Mouse (Mus musculus) liver, embryonic 14.5 days (tissue): ENCODE results near the gene Mroh3. TPM values are rescaled to one million over a fixed set of nuclear protein-coding genes. Genes with fewer than 3 reads are reported as not detected.
A peak's percentile ranks its signal among the peaks of the same experiment; 100 is the strongest.

ENCODE experiments used
- ATAC-seq: fragments of 200-750 bp; cut with Nextera tagmentation; 2 replicates; pipeline ENCODE4 v1.8.0; 2017; ENCODE audit warnings: moderate number of reproducible peaks, mild to moderate bottlenecking, moderate library complexity; ENCODE audit not compliant: insufficient read depth
- DNase-seq, 3 experiments: peaks; one replicate each; pipeline ENCODE4 v3.0.0-alpha.2; 2012 to 2013; ENCODE audit warnings: low read depth in 3 of 3, low spot score in 3 of 3
- H3K27ac ChIP-seq: fragments of 300-500 bp; sonication (generic); 2 replicates; pipeline ENCODE4 v1.5.1; 2014; ENCODE audit warnings: moderate library complexity, mild to moderate bottlenecking, control low read depth, inconsistent platforms
- H3K27me3 ChIP-seq: fragments of 300-500 bp; sonication (generic); 2 replicates; pipeline ENCODE4 v1.6.1; 2014; ENCODE audit warnings: mild to moderate bottlenecking, low read length, moderate library complexity; ENCODE audit not compliant: control insufficient read depth, insufficient read depth
- H3K36me3 ChIP-seq: fragments of 300-500 bp; sonication (generic); replicated peaks from 2 replicates; pipeline ENCODE4 v1.6.1; 2014; ENCODE audit warnings: low read depth; ENCODE audit not compliant: control insufficient read depth, insufficient read depth
- H3K4me1 ChIP-seq, 2 experiments: fragments of 200-500 bp in 1 of 2; fragments of 300-500 bp in 1 of 2; sonication (generic) in 1 of 2; replicated peaks; 2 replicates each; pipeline ENCODE4 v1.6.1; 2012 to 2014; ENCODE audit warnings: antibody characterized with exemption in 1 of 2, inconsistent platforms in 1 of 2, low read length in 1 of 2; ENCODE audit not compliant: control insufficient read depth in 2 of 2, insufficient read depth in 2 of 2
- H3K4me2 ChIP-seq: fragments of 300-500 bp; sonication (generic); 2 replicates; pipeline ENCODE4 v1.6.1; 2014; ENCODE audit warnings: low read depth, mild to moderate bottlenecking, control low read depth, moderate library complexity
- H3K4me3 ChIP-seq, 2 experiments: fragments of 200-500 bp in 1 of 2; fragments of 300-500 bp in 1 of 2; sonication (generic) in 1 of 2; 2 replicates each; pipeline ENCODE4 v1.5.1; 2012 to 2014; ENCODE audit warnings: low read depth in 2 of 2, low read length in 2 of 2, mild to moderate bottlenecking in 2 of 2, control low read depth in 1 of 2, inconsistent platforms in 1 of 2, moderate library complexity in 1 of 2; ENCODE audit not compliant: insufficient read depth in 1 of 2
- H3K9ac ChIP-seq: fragments of 300-500 bp; sonication (generic); replicated peaks from 2 replicates; pipeline ENCODE4 v1.6.1; 2014; ENCODE audit warnings: mild to moderate bottlenecking, control low read depth, moderate library complexity
- H3K9me3 ChIP-seq: fragments of 300-500 bp; sonication (generic); 2 replicates; pipeline ENCODE4 v1.6.1; 2016; ENCODE audit warnings: low read length, mixed read lengths; ENCODE audit not compliant: control insufficient read depth
- CTCF ChIP-seq: IDR thresholded peaks from 2 replicates; pipeline ENCODE4 v1.5.1; 2016; ENCODE audit warnings: antibody characterized with exemption, low read depth, control low read depth
- EP300 ChIP-seq: IDR thresholded peaks from 2 replicates; pipeline ENCODE4 v1.6.1; 2016; ENCODE audit warnings: antibody characterized with exemption, low read depth
- WGBS: fragments of 180-500 bp; shearing (Covaris S2); extraction: QIAGEN DNeasy Blood & Tissue Kit; methylation state at CpG from one replicate; pipeline ENCODE4 v1.1.7; 2014; ENCODE audit not compliant: insufficient replicate concordance; 5-methylcytosine and 5-hydroxymethylcytosine counted together
- polyA plus RNA-seq, 2 experiments: library from polyadenylated mRNA; depleted of rRNA in 1 of 2; stranded (reverse) in 1 of 2; unstranded in 1 of 2; fragments of >200 nt; fragmentation: Nextera tagmentation in 1 of 2; extraction: Ambion mirVana in 1 of 2; gene quantifications; 2 replicates each; pipeline versions ENCODE4 v1.2.1 to v1.2.3; 2012 to 2014

The Mroh3 gene
- polyA plus RNA-seq, 2 experiments, result 0.15 TPM; not detected in 1

DNA sequence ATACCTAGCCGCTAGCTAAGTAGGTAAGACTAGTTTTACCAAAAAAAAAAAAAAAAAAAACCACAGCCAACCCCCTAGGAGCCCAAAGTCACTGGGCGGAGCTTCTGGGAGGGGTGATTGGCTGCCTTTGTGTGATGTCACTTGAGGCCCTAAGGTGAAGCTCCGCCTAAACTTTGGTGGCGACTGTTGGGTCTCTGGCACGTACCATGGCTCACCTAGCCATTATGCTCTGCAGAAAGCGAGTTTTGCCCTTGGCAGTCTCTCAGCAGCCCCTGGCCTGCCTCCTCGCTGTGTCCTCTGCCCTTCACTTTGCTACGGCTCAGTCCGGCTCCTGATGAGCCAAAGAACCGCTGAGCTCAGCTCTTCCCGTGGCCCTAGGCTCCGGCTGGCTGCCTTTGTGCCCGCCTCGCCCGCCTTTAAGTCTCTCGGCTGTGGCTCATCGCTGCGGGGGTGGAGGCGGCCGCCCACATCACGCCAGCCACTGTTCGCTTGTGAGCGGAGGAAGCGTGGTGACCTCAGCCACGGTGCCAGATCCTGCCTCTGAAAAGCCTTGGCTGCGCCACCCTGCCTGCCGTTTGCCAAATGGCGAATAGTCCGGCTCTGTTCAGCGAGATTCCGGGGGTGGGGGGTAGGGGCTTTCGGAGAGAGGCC lies 72.5 kb downstream of the Mroh3 start:
- peak; percentile 90 for ATAC-seq

DNA sequence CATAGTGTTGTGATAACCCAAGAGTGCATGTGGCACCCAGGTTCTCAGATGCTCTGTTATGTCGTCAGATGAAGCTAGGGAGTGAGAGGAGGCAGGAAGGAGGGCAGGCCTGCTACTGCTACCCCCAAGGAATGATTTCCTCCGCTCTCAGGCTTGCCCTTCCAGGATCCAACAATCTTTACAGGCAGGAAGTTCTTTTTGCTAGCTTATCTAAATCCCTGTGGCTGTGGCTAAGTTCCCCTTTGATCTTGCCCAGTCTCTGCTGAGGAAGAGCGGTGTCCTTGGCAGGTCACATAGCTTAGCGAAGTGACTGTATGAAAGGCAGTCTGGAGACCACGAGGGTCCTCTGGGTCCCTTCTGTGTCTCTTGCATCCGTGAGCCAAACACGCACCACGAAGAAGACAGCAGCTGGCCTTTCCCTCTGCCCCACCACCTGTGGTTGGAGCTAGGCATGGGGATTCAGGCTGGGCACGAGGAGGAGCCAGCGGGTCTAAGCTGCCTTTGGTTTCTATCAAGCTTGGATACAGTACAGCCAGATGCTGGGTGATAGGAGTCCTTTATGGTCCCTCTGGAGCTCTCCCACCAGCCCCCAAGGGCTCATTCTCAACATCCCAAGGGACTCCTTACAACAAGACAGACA lies 74.3 kb downstream of the Mroh3 start:
- no peak for DNase-seq
- H3K9ac ChIP-seq, result no peak overlapping the region

More for the DNA sequence above, 72.5 kb downstream of the Mroh3 start:
- peak; percentile 79 to 95 (median 83) for DNase-seq
- TF ChIP-seq EP300 (no peak), CTCF (0 out of 2 replicates have a peak, but pooled peaks have one; percentile 2)
- Histone ChIP-seq H3K27me3 (no peaks in the 10 kb centered on the region), H3K36me3 (no peaks in the 10 kb centered on the region), H3K4me1 (peaks cover 30 to 58% of the 10 kb centered on the region in 2 experiments), H3K4me3 (peak overlapping the region; percentile 70 to 73), H3K4me2 (peak overlapping the region; percentile 88), H3K27ac (peak overlapping the region; percentile 85), H3K9ac (peak overlapping the region; percentile 91), H3K9me3 (no peaks in the 10 kb centered on the region)
- WGBS, result under 1% methylated on average over 32 of the region's 32 CpGs

DNA sequence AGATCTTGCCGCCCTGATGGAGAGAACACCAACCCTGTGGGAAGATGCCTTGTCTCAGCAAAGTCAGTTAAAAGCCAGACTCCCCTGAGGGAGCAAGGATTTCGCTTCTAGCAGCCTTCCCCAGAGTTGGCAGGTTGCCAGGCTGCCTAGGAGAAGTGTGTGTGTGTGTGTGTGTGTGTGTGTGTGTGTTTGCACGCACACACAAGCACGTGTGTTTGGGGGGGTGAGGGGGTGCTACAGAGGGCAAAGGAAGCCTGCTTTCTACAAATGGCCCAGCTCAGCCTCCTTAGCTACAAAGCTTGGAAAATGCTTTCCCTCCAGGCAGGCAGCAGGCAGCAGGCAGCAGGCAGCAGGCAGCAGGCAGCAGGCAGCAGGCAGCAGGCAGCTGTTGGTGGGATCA lies 75.1 kb downstream of the Mroh3 start:
- H3K4me1 ChIP-seq, result peaks cover 37 to 77% of the 10 kb centered on the region in 2 experiments
- H3K36me3 ChIP-seq, result no peaks in the 10 kb centered on the region
- DNase-seq (no peak), ATAC-seq (no peak)
- H3K9me3 ChIP-seq, result no peaks in the 10 kb centered on the region
- no peak overlapping the region for H3K27ac ChIP-seq
- no peak for TF ChIP-seq CTCF
- no peak for TF ChIP-seq EP300
- no peak overlapping the region for H3K9ac ChIP-seq
- no peak overlapping the region for H3K4me3 ChIP-seq
- H3K27me3 ChIP-seq, result no peaks in the 10 kb centered on the region
- H3K4me2 ChIP-seq, result no peak overlapping the region
- WGBS, result 14% methylated on average over 4 of the region's 4 CpGs

More for the DNA sequence above, 74.3 kb downstream of the Mroh3 start:
- Histone ChIP-seq H3K9me3 (no peaks in the 10 kb centered on the region), H3K4me3 (no peak overlapping the region), H3K4me2 (no peak overlapping the region), H3K27ac (no peak overlapping the region), H3K27me3 (no peaks in the 10 kb centered on the region), H3K36me3 (no peaks in the 10 kb centered on the region), H3K4me1 (peaks cover 37 to 74% of the 10 kb centered on the region in 2 experiments)
- TF ChIP-seq CTCF (no peak), EP300 (no peak)
- ATAC-seq, result no peak
- 32% methylated on average over 10 of the region's 10 CpGs for WGBS

DNA sequence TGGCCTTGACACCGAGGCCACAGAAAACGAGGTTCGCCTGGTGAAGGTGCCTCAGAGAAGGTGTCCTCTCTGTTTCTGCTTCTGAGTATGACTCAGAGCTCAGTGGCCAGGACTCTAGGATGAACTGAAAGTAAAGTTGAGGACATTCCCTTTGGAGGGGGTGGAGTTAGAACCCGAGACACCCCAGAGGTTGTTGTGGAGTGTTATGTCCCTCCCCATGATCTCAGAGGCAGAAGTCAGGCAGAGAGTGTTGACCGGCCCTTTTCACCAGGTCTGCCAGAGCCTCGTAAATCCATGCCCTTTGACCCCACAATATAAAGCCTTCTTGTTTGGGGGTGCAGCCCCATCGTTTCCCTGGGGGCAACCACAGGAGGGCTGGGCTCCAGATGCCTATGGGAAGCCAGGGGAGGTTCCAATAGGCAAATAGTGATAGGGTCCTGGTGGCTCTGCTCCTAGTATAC lies 75.5 kb downstream of the Mroh3 start:
- Histone ChIP-seq H3K36me3 (no peaks in the 10 kb centered on the region), H3K4me2 (peak overlapping the region; percentile 14; the same call in 1 of the 2 replicates), H3K27ac (no peak overlapping the region), H3K4me3 (no peak overlapping the region), H3K4me1 (peaks cover 38 to 77% of the 10 kb centered on the region in 2 experiments), H3K9me3 (no peaks in the 10 kb centered on the region), H3K9ac (no peak overlapping the region), H3K27me3 (no peaks in the 10 kb centered on the region)
- DNase-seq, result no peak
- TF ChIP-seq EP300, result no peak
- no peak for TF ChIP-seq CTCF
- ATAC-seq, result no peak
- 54% methylated on average over 7 of the region's 7 CpGs for WGBS

DNA sequence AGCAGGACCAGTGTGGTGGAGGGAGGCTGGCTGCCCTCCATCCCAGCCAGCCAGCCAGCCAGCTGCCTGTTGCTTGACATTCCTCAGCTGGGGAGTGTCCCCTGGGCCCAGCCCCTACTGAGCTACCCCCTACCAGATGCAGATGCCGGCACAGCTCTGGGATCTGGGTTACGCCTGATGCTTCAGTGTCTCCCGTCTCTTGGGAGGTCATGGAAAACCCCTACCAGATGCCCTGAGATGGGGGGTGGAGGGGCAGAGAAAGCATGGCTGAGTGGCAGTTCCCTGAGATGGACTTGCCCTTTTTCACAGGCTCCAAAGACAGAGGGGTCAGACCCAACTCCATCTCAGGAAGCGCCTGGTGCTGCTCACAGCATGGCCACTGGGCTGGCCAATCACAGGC lies 76.1 kb downstream of the Mroh3 start:
- no peak for DNase-seq
- no peak overlapping the region for H3K4me2 ChIP-seq
- 75% methylated on average over 4 of the region's 4 CpGs for WGBS

More for the DNA sequence above, 76.1 kb downstream of the Mroh3 start:
- no peak for ATAC-seq
- no peak overlapping the region for H3K4me3 ChIP-seq
- peaks cover 43 to 76% of the 10 kb centered on the region in 2 experiments for H3K4me1 ChIP-seq
- no peak overlapping the region for H3K27ac ChIP-seq
- no peak overlapping the region for H3K9ac ChIP-seq
- no peaks in the 10 kb centered on the region for H3K36me3 ChIP-seq
- no peaks in the 10 kb centered on the region; the same call in 1 of the 2 replicates for H3K27me3 ChIP-seq
- no peaks in the 10 kb centered on the region for H3K9me3 ChIP-seq
- TF ChIP-seq EP300 (no peak), CTCF (no peak)
